Mouse (Mus musculus) thymus, adult 2 months (tissue): ENCODE measurements around the gene Kirrel.

ENCODE experiments used
- CTCF ChIP-seq: fragments of 200-500 bp; IDR thresholded peaks from 2 replicates; pipeline ENCODE4 v1.5.1; 2012; ENCODE audit warnings: mild to moderate bottlenecking, control low read depth, low read length, moderate library complexity, borderline replicate concordance; ENCODE audit not compliant: control insufficient read depth, poor library complexity, insufficient read depth; ENCODE audit errors: extremely low read depth
- POLR2A ChIP-seq: fragments of 200-500 bp; IDR thresholded peaks from 2 replicates; pipeline ENCODE4 v1.6.1; 2012; ENCODE audit warnings: mild to moderate bottlenecking, low read length, control low read depth, moderate library complexity; ENCODE audit not compliant: control insufficient read depth, poor library complexity, insufficient read depth; ENCODE audit errors: extremely low read depth

GRCm38 (mm10) chr3:87171201-87172100 is 3.1 kb downstream of the Kirrel start:
- no peak for TF ChIP-seq CTCF
- no peak for TF ChIP-seq POLR2A
